Mouse (Mus musculus) intestine, embryonic 15.5 days (tissue): ENCODE results near the gene 4931428F04Rik. TPM values are rescaled to one million over a fixed set of nuclear protein-coding genes. Genes with fewer than 3 reads are reported as not detected.
A peak's percentile ranks its signal among the peaks of the same experiment; 100 is the strongest.

Experiments
- ATAC-seq: fragments of 200-750 bp; cut with Nextera tagmentation; 2 replicates; pipeline ENCODE4 v1.8.0; 2017; ENCODE audit warnings: moderate TSS enrichment, moderate library complexity
- H3K27ac ChIP-seq: fragments of 300-500 bp; sonication (generic); 2 replicates; pipeline ENCODE4 v1.5.1; 2015; ENCODE audit warnings: mild to moderate bottlenecking, inconsistent platforms
- H3K27me3 ChIP-seq: fragments of 300-500 bp; sonication (generic); replicated peaks from 2 replicates; pipeline ENCODE4 v1.6.1; 2015; ENCODE audit warnings: inconsistent platforms
- H3K36me3 ChIP-seq: fragments of 300-500 bp; sonication (generic); 2 replicates; pipeline ENCODE4 v1.6.1; 2015; ENCODE audit warnings: inconsistent platforms
- H3K4me1 ChIP-seq: fragments of 300-500 bp; sonication (generic); replicated peaks from 2 replicates; pipeline ENCODE4 v1.6.1; 2015; ENCODE audit warnings: inconsistent platforms
- H3K4me2 ChIP-seq: fragments of 300-500 bp; sonication (generic); replicated peaks from 2 replicates; pipeline ENCODE4 v1.6.1; 2015; ENCODE audit warnings: mild to moderate bottlenecking, inconsistent platforms
- H3K4me3 ChIP-seq: fragments of 300-500 bp; sonication (generic); replicated peaks from 2 replicates; pipeline ENCODE4 v1.5.1; 2015; ENCODE audit warnings: inconsistent platforms
- H3K9ac ChIP-seq: fragments of 300-500 bp; sonication (generic); 2 replicates; pipeline ENCODE4 v1.6.1; 2015; ENCODE audit warnings: inconsistent platforms
- H3K9me3 ChIP-seq: fragments of 300-500 bp; sonication (generic); 2 replicates; pipeline ENCODE4 v1.6.1; 2016; ENCODE audit warnings: inconsistent platforms
- WGBS: fragments of 180-500 bp; shearing (Covaris S2); methylation state at CpG from one replicate; pipeline ENCODE4 v1.1.7; 2015; 5-methylcytosine and 5-hydroxymethylcytosine counted together
- polyA plus RNA-seq: library from polyadenylated mRNA; unstranded; fragments of >200 nt; fragmentation: Nextera tagmentation; extraction: Ambion mirVana; gene quantifications from 2 replicates; pipeline ENCODE4 v1.2.1, GENCODE M21; 2015

The 4931428F04Rik gene
- polyA plus RNA-seq: 8.3 and 8.6 TPM in 2 replicates

DNA sequence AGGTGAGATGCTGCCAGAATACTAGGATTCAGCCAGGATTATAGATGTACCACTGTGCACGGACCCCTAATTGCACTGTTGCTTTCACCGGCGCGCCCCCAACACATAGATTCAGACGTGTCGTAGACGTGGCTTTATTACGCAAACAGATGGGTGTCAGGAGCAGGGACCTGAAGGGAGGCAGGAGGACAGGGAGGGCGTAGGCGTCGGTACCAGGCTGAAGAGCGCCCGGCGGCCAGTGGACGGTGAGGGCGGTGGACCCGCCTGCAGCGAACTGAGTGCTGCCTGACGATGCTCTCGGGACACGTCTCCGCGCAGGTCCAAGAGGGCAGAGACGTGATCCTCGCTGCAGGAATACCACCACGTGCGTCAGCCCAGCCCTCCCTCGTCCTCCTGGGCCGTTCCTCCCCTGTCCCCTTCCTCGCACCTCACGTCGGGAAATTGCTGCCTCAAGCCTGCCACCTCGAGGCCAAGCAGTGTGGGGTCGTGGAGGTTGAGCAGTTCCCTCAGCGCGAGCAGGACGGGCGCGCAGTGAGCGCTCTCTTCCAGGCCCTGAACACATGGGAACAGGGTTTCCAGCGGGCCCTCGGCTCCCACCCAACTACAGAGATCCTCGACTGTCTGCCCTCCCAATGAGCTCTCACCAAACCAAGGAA lies at the start of gene 4931428F04Rik:
4931428F04Rik (minus strand) TSS at position 60 of the 656 bp plus-strand sequence.
- WGBS: 1% methylated on average over 43 of the region's 43 CpGs
- peak within 1 kb of the TSS; percentile 86 for H3K4me2 ChIP-seq
- H3K36me3 ChIP-seq: no peaks in the 10 kb centered on the region
- peak within 1 kb of the TSS; percentile 56; the same call in 1 of the 2 replicates for H3K27ac ChIP-seq
- H3K27me3 ChIP-seq: peaks cover 11% of the 10 kb centered on the region
- H3K4me3 ChIP-seq: peak within 1 kb of the TSS; percentile 48
- peaks cover 11% of the 10 kb centered on the region for H3K4me1 ChIP-seq
- peak within 1 kb of the TSS; percentile 38; the same call in 1 of the 2 replicates for H3K9ac ChIP-seq
- peak; percentile 30 for ATAC-seq
- no peaks in the 10 kb centered on the region for H3K9me3 ChIP-seq

GRCm38 (mm10) chr8:105338992-105339391 lies 49.3 kb upstream of the 4931428F04Rik start:
- ATAC-seq: no peak
- Histone ChIP-seq H3K9me3 (no peaks in the 10 kb centered on the region), H3K4me2 (no peak overlapping the region), H3K27ac (no peak overlapping the region), H3K9ac (no peak overlapping the region), H3K4me3 (no peak overlapping the region), H3K4me1 (peaks cover 20% of the 10 kb centered on the region), H3K27me3 (no peaks in the 10 kb centered on the region), H3K36me3 (peaks cover 23% of the 10 kb centered on the region)
- WGBS: 36% methylated on average over 4 of the region's 4 CpGs

- H3K9me3 ChIP-seq: no peaks in the 10 kb centered on the region
- no peak overlapping the region for H3K4me3 ChIP-seq
- no peak overlapping the region for H3K9ac ChIP-seq
- no peaks in the 10 kb centered on the region for H3K27me3 ChIP-seq
- 64% methylated on average over 32 of the region's 32 CpGs for WGBS
- H3K36me3 ChIP-seq: peaks cover 32% of the 10 kb centered on the region
- no peak overlapping the region for H3K4me2 ChIP-seq
- H3K27ac ChIP-seq: no peak overlapping the region
- peaks cover 25% of the 10 kb centered on the region for H3K4me1 ChIP-seq
- no peak for ATAC-seq
These were observed 46.9 kb upstream of the 4931428F04Rik start for GRCm38 (mm10) chr8:105336373-105337130.

GRCm38 (mm10) chr8:105332523-105332922 lies 42.9 kb upstream of the 4931428F04Rik start:
- Histone ChIP-seq H3K9me3 (no peaks in the 10 kb centered on the region), H3K9ac (no peak overlapping the region), H3K4me3 (no peak overlapping the region), H3K27ac (peak overlapping the region; percentile 71), H3K36me3 (peaks cover 67% of the 10 kb centered on the region), H3K27me3 (no peaks in the 10 kb centered on the region), H3K4me1 (peaks cover 14% of the 10 kb centered on the region), H3K4me2 (no peak overlapping the region)
- WGBS: 32% methylated on average over 2 of the region's 2 CpGs
- ATAC-seq: peak; percentile 83

DNA sequence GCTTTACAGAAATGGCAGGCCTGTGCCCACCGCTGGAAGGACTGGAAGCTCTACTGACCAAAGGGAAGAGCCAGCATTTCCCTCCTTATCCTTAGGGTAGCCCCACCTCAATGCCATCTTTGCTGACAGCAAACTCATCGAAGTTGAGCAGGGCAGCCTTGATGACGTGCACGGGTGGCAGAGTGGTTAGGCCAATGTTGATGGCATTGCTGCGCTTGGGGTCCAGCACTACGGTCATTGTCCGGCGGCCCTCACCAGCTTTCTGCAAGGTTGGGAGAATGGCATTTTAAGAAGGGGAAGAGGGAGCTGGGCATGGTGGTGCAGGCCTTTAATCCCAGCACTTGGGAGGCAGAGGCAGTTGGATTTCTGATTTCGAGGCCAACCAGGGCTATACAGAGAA lies 42.3 kb upstream of the 4931428F04Rik start:
- Histone ChIP-seq H3K27ac (no peak overlapping the region), H3K4me3 (no peak overlapping the region), H3K36me3 (peaks cover 67% of the 10 kb centered on the region), H3K4me2 (no peak overlapping the region), H3K27me3 (no peaks in the 10 kb centered on the region), H3K9me3 (no peaks in the 10 kb centered on the region), H3K9ac (no peak overlapping the region), H3K4me1 (peaks cover 19% of the 10 kb centered on the region)
- whole genome bisulfite sequencing: 94% methylated on average over 9 of the region's 9 CpGs
- ATAC-seq: no peak

DNA sequence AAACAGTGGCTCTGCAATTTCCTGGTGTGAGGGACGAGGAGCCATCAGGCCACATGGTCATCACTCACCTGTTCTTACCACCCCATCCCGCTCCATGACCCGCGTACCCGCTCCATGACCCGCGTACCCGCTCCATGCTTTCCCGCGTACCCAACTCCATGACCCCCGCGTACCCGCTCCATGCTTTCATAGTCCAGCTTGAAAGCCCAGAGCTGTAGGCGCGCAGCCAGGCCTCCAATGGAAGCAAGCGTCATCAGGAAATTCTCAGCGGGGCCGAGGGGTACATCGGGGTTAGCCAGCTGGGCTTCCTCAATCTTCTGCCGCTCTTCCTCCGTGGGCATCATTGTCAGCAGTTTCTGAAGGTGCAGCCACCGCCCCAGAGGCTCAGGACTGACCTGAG lies 41.8 kb upstream of the 4931428F04Rik start:
- ATAC-seq: no peak
- Histone ChIP-seq H3K4me1 (peaks cover 21% of the 10 kb centered on the region), H3K9me3 (no peaks in the 10 kb centered on the region), H3K27ac (no peak overlapping the region), H3K4me3 (no peak overlapping the region), H3K4me2 (no peak overlapping the region), H3K9ac (no peak overlapping the region), H3K36me3 (peaks cover 63% of the 10 kb centered on the region), H3K27me3 (no peaks in the 10 kb centered on the region)
- 94% methylated on average over 22 of the region's 22 CpGs for WGBS

DNA sequence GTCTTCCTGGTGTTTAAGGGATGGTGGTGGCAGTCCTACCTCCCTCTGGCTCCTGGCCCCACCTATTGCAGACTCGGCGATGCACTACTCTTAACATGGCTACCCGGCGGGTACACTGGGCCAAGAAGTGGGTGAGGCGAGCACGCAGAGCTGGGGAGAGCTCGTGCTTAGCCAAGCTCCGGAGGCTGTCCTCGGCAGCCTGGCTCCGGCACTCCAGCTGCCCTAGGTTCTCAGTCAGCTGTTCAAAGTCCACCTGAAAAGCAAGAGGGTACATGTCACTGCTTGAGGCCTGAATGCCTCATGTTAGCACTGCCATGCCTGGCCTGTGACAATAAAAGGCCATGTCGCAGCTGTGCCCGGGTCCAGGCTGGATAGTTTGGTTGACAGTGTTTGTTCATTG lies 40.7 kb upstream of the 4931428F04Rik start:
- no peaks in the 10 kb centered on the region for H3K27me3 ChIP-seq
- H3K27ac ChIP-seq: no peak overlapping the region
- 86% methylated on average over 12 of the region's 12 CpGs for WGBS
- no peak overlapping the region for H3K4me3 ChIP-seq
- H3K9me3 ChIP-seq: no peaks in the 10 kb centered on the region
- peaks cover 54% of the 10 kb centered on the region for H3K36me3 ChIP-seq
- ATAC-seq: no peak
- no peak overlapping the region for H3K4me2 ChIP-seq
- no peak overlapping the region for H3K9ac ChIP-seq
- H3K4me1 ChIP-seq: peaks cover 23% of the 10 kb centered on the region

DNA sequence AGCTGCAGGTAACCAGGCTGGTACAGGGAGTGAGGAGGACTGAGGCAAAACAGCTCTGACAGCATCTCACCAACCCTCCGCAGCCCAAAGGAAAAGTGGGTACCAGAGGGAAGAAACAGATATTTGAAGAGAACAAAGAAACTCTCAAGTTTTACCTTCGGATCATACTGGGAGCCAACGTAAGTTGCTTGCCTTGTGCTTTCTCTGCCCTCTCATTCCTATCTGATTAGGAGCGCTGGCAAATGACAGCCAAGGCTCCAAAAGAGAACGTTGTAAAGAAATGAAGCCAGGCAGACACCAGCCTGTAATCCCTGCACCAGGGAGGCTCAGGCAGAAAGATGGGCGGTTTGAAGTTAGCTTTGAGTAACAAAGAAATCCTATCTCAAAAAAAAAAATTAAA lies 37.3 kb upstream of the 4931428F04Rik start:
- H3K4me1 ChIP-seq: peaks cover 26% of the 10 kb centered on the region
- peak overlapping the region; percentile 86; the same call in 1 of the 2 replicates for H3K27ac ChIP-seq
- H3K36me3 ChIP-seq: peaks cover 39% of the 10 kb centered on the region
- no peaks in the 10 kb centered on the region for H3K9me3 ChIP-seq
- H3K4me3 ChIP-seq: peak overlapping the region; percentile 68
- no peaks in the 10 kb centered on the region for H3K27me3 ChIP-seq
- peak overlapping the region; percentile 74 for H3K9ac ChIP-seq
- H3K4me2 ChIP-seq: peak overlapping the region; percentile 74
- no peak for ATAC-seq
- WGBS: 32% methylated on average over 6 of the region's 6 CpGs

- no peaks in the 10 kb centered on the region for H3K9me3 ChIP-seq
- peak within 1 kb of the TSS; percentile 68 for H3K4me3 ChIP-seq
- peaks cover 22% of the 10 kb centered on the region for H3K4me1 ChIP-seq
- H3K9ac ChIP-seq: peak within 1 kb of the TSS; percentile 79
- peaks cover 31% of the 10 kb centered on the region for H3K36me3 ChIP-seq
- peak within 1 kb of the TSS; percentile 74 for H3K4me2 ChIP-seq
- peak within 1 kb of the TSS; percentile 86 for H3K27ac ChIP-seq
- H3K27me3 ChIP-seq: no peaks in the 10 kb centered on the region
- under 1% methylated on average over 36 of the region's 36 CpGs for WGBS
- peak; percentile 94 for ATAC-seq
These were observed 36.5 kb upstream of the 4931428F04Rik start, which contains the start of the genes Lrrc29 and Tmem208 for GRCm38 (mm10) chr8:105326141-105326672. TSS of gene Lrrc29 (minus strand) at chr8:105326278. TSS of gene Tmem208 (plus strand) at chr8:105326354.

DNA sequence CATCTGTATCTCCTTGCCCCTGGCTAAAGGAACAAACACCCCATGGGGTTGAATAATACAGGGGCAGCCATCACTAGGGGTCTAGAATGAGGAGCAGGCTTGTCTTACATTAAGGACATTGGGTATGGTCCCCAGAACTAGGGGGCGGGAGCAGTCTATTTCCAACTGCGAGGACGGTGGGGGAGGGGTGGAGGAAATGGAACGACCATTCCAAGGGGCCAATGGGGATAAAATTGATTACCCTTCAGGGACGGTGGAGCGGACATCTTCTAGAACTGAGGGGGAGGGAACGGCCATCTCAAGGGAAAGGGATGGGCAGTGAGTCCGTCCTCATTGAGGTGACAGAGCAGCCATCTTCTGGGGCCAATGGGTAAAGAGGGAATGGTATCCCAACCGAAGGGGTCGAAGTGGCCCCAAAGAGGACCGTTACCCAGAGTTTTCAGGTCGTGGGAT lies 36.0 kb upstream of the 4931428F04Rik start:
- no peaks in the 10 kb centered on the region for H3K9me3 ChIP-seq
- H3K27ac ChIP-seq: peak overlapping the region; percentile 86; the same call in 1 of the 2 replicates
- H3K27me3 ChIP-seq: no peaks in the 10 kb centered on the region
- H3K9ac ChIP-seq: peak overlapping the region; percentile 79
- peaks cover 22% of the 10 kb centered on the region for H3K4me1 ChIP-seq
- WGBS: 0% methylated on average over 12 of the region's 12 CpGs
- ATAC-seq: no peak
- peak overlapping the region; percentile 74 for H3K4me2 ChIP-seq
- H3K4me3 ChIP-seq: peak overlapping the region; percentile 68
- H3K36me3 ChIP-seq: peaks cover 27% of the 10 kb centered on the region

DNA sequence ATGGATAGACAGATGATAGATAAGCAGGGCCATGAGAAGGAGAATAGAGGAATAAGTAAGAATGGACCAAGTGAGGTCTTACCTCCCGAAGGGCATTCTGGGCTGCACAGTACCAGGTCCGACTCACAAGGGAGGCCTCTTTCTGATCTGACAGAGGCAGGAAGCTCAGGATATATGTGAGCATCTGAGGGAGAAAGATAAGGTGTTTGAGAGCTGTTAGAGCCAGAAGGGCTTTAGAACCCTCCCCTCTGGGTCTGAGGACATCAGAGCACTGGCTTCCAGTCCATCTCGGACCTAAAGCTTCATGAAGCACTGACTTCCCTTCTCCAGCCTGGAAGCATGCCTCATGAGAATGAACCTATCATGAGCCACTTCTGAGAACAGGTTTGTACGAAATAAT lies 33.5 kb upstream of the 4931428F04Rik start:
- no peaks in the 10 kb centered on the region for H3K27me3 ChIP-seq
- no peak overlapping the region for H3K27ac ChIP-seq
- H3K4me1 ChIP-seq: peaks cover 15% of the 10 kb centered on the region
- H3K9ac ChIP-seq: no peak overlapping the region
- H3K4me2 ChIP-seq: no peak overlapping the region
- no peak for ATAC-seq
- no peaks in the 10 kb centered on the region for H3K9me3 ChIP-seq
- WGBS: 87% methylated on average over 4 of the region's 4 CpGs
- H3K4me3 ChIP-seq: no peak overlapping the region
- peaks cover 4% of the 10 kb centered on the region; the same call in 1 of the 2 replicates for H3K36me3 ChIP-seq

DNA sequence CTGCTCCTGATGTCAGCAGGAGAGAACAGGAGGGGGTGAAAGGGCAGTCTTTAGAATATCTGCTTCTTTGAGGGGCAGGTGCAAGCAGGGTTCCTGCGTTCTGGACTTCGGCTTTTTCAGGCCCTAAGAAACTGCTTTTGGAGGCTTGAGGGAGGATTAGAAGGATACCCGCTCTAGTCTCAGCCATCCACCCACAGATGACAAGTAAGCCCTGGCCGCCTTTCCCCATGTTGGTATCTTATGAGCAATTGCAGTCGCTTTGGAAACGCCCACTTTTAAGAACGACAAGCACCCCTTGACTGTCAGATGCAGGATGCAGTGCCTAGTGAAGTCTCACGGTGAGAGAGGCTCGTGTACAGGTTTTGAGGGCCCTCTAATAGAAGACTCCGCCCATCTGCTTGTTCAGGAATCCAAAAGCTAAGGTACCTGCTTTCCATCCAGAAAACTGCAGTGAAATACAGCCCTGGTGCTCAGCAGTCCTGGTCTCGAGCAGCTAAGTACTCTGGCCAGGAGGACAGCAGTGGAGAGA lies 29.1 kb upstream of the 4931428F04Rik start:
- H3K27ac ChIP-seq: no peak overlapping the region
- no peaks in the 10 kb centered on the region for H3K27me3 ChIP-seq
- H3K4me1 ChIP-seq: no peaks in the 10 kb centered on the region
- H3K36me3 ChIP-seq: peaks cover 18% of the 10 kb centered on the region
- H3K9ac ChIP-seq: no peak overlapping the region
- ATAC-seq: no peak
- H3K4me3 ChIP-seq: no peak overlapping the region
- H3K9me3 ChIP-seq: no peaks in the 10 kb centered on the region
- WGBS: 83% methylated on average over 11 of the region's 11 CpGs
- no peak overlapping the region for H3K4me2 ChIP-seq
